In the genomic region with DNA sequence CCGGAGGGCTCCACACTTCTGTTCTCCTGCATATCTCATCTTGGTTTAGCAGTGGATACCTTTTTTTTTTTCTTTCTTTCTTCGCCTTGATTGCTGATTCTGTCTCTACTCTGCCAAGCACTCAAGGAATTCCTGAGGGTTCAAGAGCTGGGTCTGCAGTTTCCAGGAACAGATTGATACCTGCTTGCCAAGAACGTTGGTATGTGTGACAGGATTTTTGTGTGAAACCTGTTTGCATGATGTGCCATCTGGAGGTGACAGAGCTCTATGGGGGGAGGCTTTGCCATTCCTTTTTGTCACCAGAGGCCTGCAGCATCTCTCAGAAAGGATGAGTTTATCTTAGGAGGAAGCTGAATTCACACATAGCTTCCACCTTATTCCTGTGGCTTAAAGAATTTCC, we compare ENCODE assay signal across 17 mouse cellular contexts.
A peak's percentile ranks its signal among the peaks of the same experiment; 100 is the strongest.
DNase-seq lines count a peak whose midpoint lies in the region; ATAC-seq and TF ChIP-seq lines count a peak whose summit lies in the region.
"Had no signal": no experiment of that assay in that cellular context is flagged by ENCODE, and none has a peak within 500 bp of the region (broad histone marks: within the 10 kb centered on the region; RNA-seq: fewer than 3 reads in every experiment).

No protein-coding gene starts in this region.

- no peak overlapping the region for H3K4me3 ChIP-seq in lung, embryonic 14.5 days (ENCODE audit: low read depth, low read length)
- H3K4me3 ChIP-seq: embryonic facial prominence, embryonic 15.5 days; heart, embryonic 13.5 days; hindbrain, embryonic 13.5 days had no signal

- H3K9me3 ChIP-seq in lung, embryonic 14.5 days (ENCODE audit: low read depth, low read length), result peaks cover 2% of the 10 kb centered on the region; the same call in 1 of the 2 replicates
- H3K9me3 ChIP-seq: hindbrain, embryonic 13.5 days had no signal

- H3K27me3 ChIP-seq in lung, embryonic 14.5 days (ENCODE audit: insufficient read depth, low read length), result no peaks in the 10 kb centered on the region
- H3K27me3 ChIP-seq: embryonic facial prominence, embryonic 15.5 days; heart, embryonic 13.5 days; hindbrain, embryonic 13.5 days had no signal

- no peak overlapping the region for H3K9ac ChIP-seq in lung, embryonic 14.5 days
- H3K9ac ChIP-seq: embryonic facial prominence, embryonic 15.5 days; heart, embryonic 13.5 days; hindbrain, embryonic 13.5 days had no signal

- no peaks in the 10 kb centered on the region for H3K36me3 ChIP-seq in lung, embryonic 14.5 days (ENCODE audit: insufficient read depth)
- H3K36me3 ChIP-seq: embryonic facial prominence, embryonic 15.5 days; heart, embryonic 13.5 days; hindbrain, embryonic 13.5 days had no signal

- DNase-seq in cerebellum, postnatal 4 days (ENCODE audit: low spot score in 2 of 2), result no peak
- DNase-seq in lung, embryonic 14.5 days, result peak; percentile 31
- no peak for DNase-seq in lung, adult 18-20 months
- peak; percentile 77 for DNase-seq in cerebellum, adult 9-10 months
- DNase-seq in lung, postnatal 14 days, result peak; percentile 2
- DNase-seq: adrenal gland, adult 8-10 months; gastrocnemius, postnatal 25 days; kidney, adult 18-20 months; liver had no signal

- TF ChIP-seq CTCF in lung, embryonic 14.5 days (IDR thresholded peaks at IDR 0.05; ENCODE audit: low read depth), result no peak

- no peak overlapping the region for H3K4me2 ChIP-seq in lung, embryonic 14.5 days
- H3K4me2 ChIP-seq: embryonic facial prominence, embryonic 15.5 days; heart, embryonic 13.5 days; hindbrain, embryonic 13.5 days had no signal

- peak; percentile 80 for ATAC-seq in cerebellum, adult (ENCODE audit: insufficient number of reproducible peaks, low FRiP score, low TSS enrichment)
- ATAC-seq in lung, embryonic 14.5 days (ENCODE audit: insufficient read depth), result no peak
- no peak for ATAC-seq in inflammation-experienced regulatory T-cells, adult 6 months
- no peak for ATAC-seq in CD4-positive, CD25-positive, alpha-beta regulatory T cell, adult 4 months
- ATAC-seq: forebrain, embryonic 16.5 days had no signal

- 42% methylated on average over 3 of the region's 3 CpGs for WGBS in lung, embryonic 14.5 days

- no peaks in the 10 kb centered on the region for H3K4me1 ChIP-seq in lung, embryonic 14.5 days (ENCODE audit: insufficient read depth)
- H3K4me1 ChIP-seq: embryonic facial prominence, embryonic 15.5 days; heart, embryonic 13.5 days; hindbrain, embryonic 13.5 days had no signal

- no peak overlapping the region for H3K27ac ChIP-seq in lung, embryonic 14.5 days (ENCODE audit: low read depth)
- H3K27ac ChIP-seq: embryonic facial prominence, embryonic 15.5 days; heart, embryonic 13.5 days; hindbrain, embryonic 13.5 days; stomach, postnatal 0 days had no signal

Comparison
In these comparisons a context has a peak if more than half of its experiments do, and no peak if none do; other contexts are left out.
1. DNase-seq: peak in lung, embryonic 14.5 days (single experiment), cerebellum, adult 9-10 months (single experiment) and lung, postnatal 14 days (single experiment); none in cerebellum, postnatal 4 days (0 of 2) and lung, adult 18-20 months (0 of 2).